In genomic region chr11:105913580-105913979, GRCm38 (mm10) we compare ENCODE assay signal across 22 mouse cellular contexts. TPM values are rescaled to one million over a fixed set of nuclear protein-coding genes. Genes with fewer than 3 reads are reported as not detected.
DNase-seq lines count a peak whose midpoint lies in the region; TF ChIP-seq lines count a peak whose summit lies in the region.
"Had no signal": no experiment of that assay in that cellular context is flagged by ENCODE, and none has a peak within 500 bp of the region (broad histone marks: within the 10 kb centered on the region; RNA-seq: fewer than 3 reads in every experiment).

No protein-coding gene starts in this region.

- DNase-seq in layer of hippocampus, adult 2 months (ENCODE audit: low spot score in 2 of 2): peak; percentile 46 to 49
- DNase-seq in layer of hippocampus, postnatal 25 days (ENCODE audit: extremely low spot score in 1 of 2, low spot score in 1 of 2): no peak
- DNase-seq in right cerebral cortex, adult 2 months (ENCODE audit: low spot score in 2 of 2): peak; percentile 50 to 51
- DNase-seq in right cerebral cortex, postnatal 14 days: no peak
- peak; percentile 88 for DNase-seq in brain, adult 2 months (ENCODE audit: low read depth, low spot score)
- no peak for DNase-seq in adrenal gland, adult 18-20 months (ENCODE audit: low spot score in 2 of 2)
- no peak for DNase-seq in kidney, adult 11 months
- DNase-seq: adrenal gland, postnatal 25 days; B cell, adult 2 months; cerebellum, adult 9-10 months; gastrocnemius, postnatal 10 days; heart, postnatal 14 days; kidney, postnatal 36 days; thymus, postnatal 14 days had no signal

- no peak overlapping the region for H3K4me3 ChIP-seq in layer of hippocampus, adult 2 months
- H3K4me3 ChIP-seq: embryonic facial prominence, embryonic 15.5 days; forebrain, embryonic 15.5 days; heart, embryonic 12.5 days; midbrain, embryonic 15.5 days; neural tube, embryonic 13.5 days had no signal

- TF ChIP-seq CTCF in layer of hippocampus, adult 2 months (conservative IDR thresholded peaks at IDR 0.05): no peak

- H3K27ac ChIP-seq in layer of hippocampus, adult 2 months: peak overlapping the region; percentile 54
- H3K27ac ChIP-seq: embryonic facial prominence, embryonic 15.5 days; forebrain, embryonic 15.5 days; hindbrain, postnatal 0 days; macrophage; midbrain, embryonic 15.5 days; neural tube, embryonic 13.5 days had no signal

RNA-seq across cellular contexts. Expression of gene Cyb561, which starts 39.6 kb away (rescaled TPM):
- 10 to 100 TPM; 47.3 to 49.6 TPM for total RNA-seq in layer of hippocampus, adult 2 months (2021)
- total RNA-seq in layer of hippocampus, postnatal 25 days (2021): 10 to 100 TPM; 51.4 to 52.3 TPM
- total RNA-seq in adrenal gland, adult 18-20 months (2021): 100 to 1,000 TPM; 168 to 204 TPM

RNA-seq across cellular contexts. Expression of gene Ace, which starts 54.2 kb away (rescaled TPM):
- total RNA-seq in layer of hippocampus, adult 2 months (2021): 1 to 10 TPM; 6.4 to 6.8 TPM
- total RNA-seq in layer of hippocampus, postnatal 25 days (2021): 1 to 10 TPM; 6.2 to 7.7 TPM
- 10 to 100 TPM; 11.0 to 16.0 TPM for total RNA-seq in adrenal gland, adult 18-20 months (2021)
- total RNA-seq: granulocyte monocyte progenitor cell, adult 5-6 weeks had no signal

Comparison
In these comparisons a context has a peak if more than half of its experiments do, and no peak if none do; other contexts are left out.
1. DNase-seq: peak in layer of hippocampus, adult 2 months (2 of 2), right cerebral cortex, adult 2 months (2 of 2) and brain, adult 2 months (single experiment); none in layer of hippocampus, postnatal 25 days (0 of 2), right cerebral cortex, postnatal 14 days (single experiment), adrenal gland, adult 18-20 months (0 of 2) and kidney, adult 11 months (single experiment).